Mouse (Mus musculus): ENCODE data around the gene Otud3. TPM values are rescaled to one million over a fixed set of nuclear protein-coding genes. Genes with fewer than 3 reads are reported as not detected.

The Otud3 gene
- polyA plus RNA-seq (2015; fragmentation: Nextera tagmentation; extraction: Ambion mirVana), result 2.6 and 3.3 TPM in 2 replicates

DNA sequence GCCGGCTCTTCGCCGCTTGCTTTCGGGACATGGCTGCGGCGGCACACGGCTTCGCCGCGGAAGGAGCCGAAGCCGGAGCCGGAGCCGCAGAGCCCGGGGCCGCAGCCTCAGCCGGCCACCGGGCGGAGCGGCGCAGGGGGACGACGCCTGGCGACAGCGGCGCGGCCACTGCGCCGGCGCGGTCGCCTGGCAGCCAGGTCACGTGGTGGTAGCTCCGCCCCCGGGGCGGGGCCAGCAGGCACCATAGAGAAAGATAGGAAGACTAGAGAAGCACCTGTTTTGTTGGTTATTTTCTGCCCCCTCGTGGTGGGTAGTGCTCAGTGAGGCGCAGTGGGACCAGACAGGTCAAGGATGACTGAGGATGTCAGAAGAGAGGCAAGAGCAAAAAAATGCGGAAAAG, at the start of gene Otud3:
TSS of gene Otud3 (minus strand) at position 149 of the 400 bp plus-strand sequence.
- Histone ChIP-seq H3K4me3 (peak within 1 kb of the TSS; percentile 93), H3K27ac (peak within 1 kb of the TSS; percentile 61), H3K27me3 (no peaks in the 10 kb centered on the region), H3K4me2 (peak within 1 kb of the TSS; percentile 97), H3K9ac (peak within 1 kb of the TSS; percentile 93), H3K9me3 (replicated peaks) (no peaks in the 10 kb centered on the region), H3K36me3 (no peaks in the 10 kb centered on the region), H3K4me1 (replicated peaks) (peaks cover 9% of the 10 kb centered on the region)
- under 1% methylated on average over 39 of the region's 39 CpGs for WGBS
- ATAC-seq (replicated peaks; ENCODE audit: insufficient number of reproducible peaks, insufficient read depth, low FRiP score, low read depth), result peak; percentile 97

DNA sequence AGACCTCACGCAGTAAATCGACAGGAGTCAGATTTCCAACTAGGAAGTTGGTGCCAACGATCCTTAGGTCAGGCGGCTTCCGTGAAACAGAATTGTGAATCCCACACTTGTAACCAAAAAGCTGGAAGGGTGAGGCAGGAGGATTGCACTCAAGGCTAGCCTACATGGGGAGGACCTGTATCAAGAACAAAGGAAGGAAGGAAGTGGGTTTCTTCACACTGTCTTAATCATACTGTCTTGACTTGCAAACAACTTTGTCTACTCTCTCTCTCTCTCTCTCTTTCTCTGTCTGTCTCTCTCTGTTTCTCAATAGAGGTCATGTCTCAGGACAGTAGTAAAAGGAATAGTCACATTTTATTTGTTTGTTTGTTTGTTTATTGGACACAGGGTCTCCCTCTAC, 49.0 kb upstream of the Otud3 start:
- Histone ChIP-seq H3K4me2 (no peak overlapping the region), H3K9me3 (replicated peaks) (no peaks in the 10 kb centered on the region), H3K36me3 (no peaks in the 10 kb centered on the region), H3K27me3 (no peaks in the 10 kb centered on the region), H3K4me1 (replicated peaks) (no peaks in the 10 kb centered on the region), H3K4me3 (no peak overlapping the region), H3K9ac (no peak overlapping the region), H3K27ac (no peak overlapping the region)
- 74% methylated on average over 5 of the region's 5 CpGs for WGBS
- ATAC-seq (replicated peaks; ENCODE audit: insufficient number of reproducible peaks, insufficient read depth, low FRiP score, low read depth), result no peak

DNA sequence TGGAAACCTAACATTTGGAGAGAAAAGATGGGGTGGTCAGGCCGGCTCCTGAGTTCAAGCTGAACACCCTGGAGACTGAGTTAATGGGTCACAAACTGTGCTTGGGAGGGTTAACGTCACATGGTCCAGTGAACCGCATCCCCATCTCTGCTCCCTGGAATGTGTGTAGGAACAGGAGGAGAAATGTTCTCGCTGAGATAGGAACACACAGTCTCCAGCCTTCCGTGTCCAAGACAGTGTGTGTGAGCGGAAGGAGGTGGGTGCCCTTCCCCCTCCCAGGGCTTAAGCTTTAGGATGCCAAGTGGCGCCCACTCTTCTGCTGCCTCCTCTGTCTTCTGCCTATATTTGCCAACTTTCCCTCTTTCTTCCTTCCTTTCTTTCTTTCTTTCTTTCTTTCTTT, 46.2 kb upstream of the Otud3 start:
- H3K9me3 ChIP-seq (replicated peaks), result no peaks in the 10 kb centered on the region
- 64% methylated on average over 7 of the region's 7 CpGs for WGBS

DNA sequence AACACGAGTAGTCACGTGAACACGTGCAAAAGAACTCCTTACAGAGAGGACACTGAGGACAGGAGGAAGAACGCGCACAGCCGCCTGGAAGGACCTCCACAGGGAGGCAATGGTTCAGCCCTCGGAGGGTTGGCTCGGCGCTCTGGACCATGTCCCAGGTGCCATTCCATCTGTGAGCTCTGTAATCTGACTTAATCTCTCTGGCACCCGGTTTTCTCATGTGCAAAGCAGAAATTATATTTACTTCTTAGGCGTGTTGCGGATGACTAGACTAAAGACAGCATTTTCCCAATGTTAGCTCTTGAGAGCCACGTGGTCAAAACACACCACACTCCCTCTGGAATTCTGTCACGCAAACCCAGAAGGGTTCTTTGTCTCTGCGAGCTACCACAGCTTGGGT, 45.4 kb upstream of the Otud3 start:
- no peak for ATAC-seq (replicated peaks; ENCODE audit: insufficient number of reproducible peaks, insufficient read depth, low FRiP score, low read depth)
- no peak overlapping the region for H3K27ac ChIP-seq
- H3K9ac ChIP-seq, result no peak overlapping the region
- no peaks in the 10 kb centered on the region for H3K9me3 ChIP-seq (replicated peaks)
- H3K4me1 ChIP-seq (replicated peaks), result no peaks in the 10 kb centered on the region
- WGBS, result 79% methylated on average over 15 of the region's 15 CpGs
- no peaks in the 10 kb centered on the region for H3K36me3 ChIP-seq
- no peak overlapping the region for H3K4me3 ChIP-seq
- no peak overlapping the region for H3K4me2 ChIP-seq
- no peaks in the 10 kb centered on the region for H3K27me3 ChIP-seq

More for the DNA sequence above, 46.2 kb upstream of the Otud3 start:
- no peak overlapping the region for H3K4me2 ChIP-seq
- no peak for ATAC-seq (replicated peaks; ENCODE audit: insufficient number of reproducible peaks, insufficient read depth, low FRiP score, low read depth)
- no peaks in the 10 kb centered on the region for H3K27me3 ChIP-seq
- no peak overlapping the region for H3K27ac ChIP-seq
- H3K4me3 ChIP-seq, result no peak overlapping the region
- no peak overlapping the region for H3K9ac ChIP-seq
- no peaks in the 10 kb centered on the region for H3K4me1 ChIP-seq (replicated peaks)
- no peaks in the 10 kb centered on the region for H3K36me3 ChIP-seq

DNA sequence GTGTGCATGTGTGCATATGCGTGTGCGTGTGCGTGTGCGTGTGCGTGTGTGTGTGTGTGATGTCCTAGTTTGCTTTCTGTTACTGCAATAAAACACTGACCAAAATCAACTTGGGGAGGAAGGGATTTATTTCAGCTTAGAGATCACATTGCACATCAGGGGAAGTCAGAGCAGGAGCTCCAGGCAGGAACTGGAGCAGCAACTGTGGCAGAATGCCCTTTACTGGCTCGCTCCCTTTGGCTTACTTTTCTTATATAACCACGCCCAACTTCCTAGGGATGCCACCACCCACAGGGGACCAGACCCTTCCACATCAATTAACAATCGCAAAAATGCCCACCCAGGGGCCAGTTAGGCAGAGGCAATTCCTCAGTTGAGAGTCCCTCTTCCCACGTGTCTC, 44.9 kb upstream of the Otud3 start:
- Histone ChIP-seq H3K4me2 (no peak overlapping the region), H3K27me3 (no peaks in the 10 kb centered on the region), H3K4me3 (no peak overlapping the region), H3K9ac (no peak overlapping the region), H3K9me3 (replicated peaks) (no peaks in the 10 kb centered on the region), H3K4me1 (replicated peaks) (no peaks in the 10 kb centered on the region), H3K36me3 (no peaks in the 10 kb centered on the region), H3K27ac (no peak overlapping the region)
- ATAC-seq (replicated peaks; ENCODE audit: insufficient number of reproducible peaks, insufficient read depth, low FRiP score, low read depth), result no peak
- 79% methylated on average over 9 of the region's 9 CpGs for WGBS

DNA sequence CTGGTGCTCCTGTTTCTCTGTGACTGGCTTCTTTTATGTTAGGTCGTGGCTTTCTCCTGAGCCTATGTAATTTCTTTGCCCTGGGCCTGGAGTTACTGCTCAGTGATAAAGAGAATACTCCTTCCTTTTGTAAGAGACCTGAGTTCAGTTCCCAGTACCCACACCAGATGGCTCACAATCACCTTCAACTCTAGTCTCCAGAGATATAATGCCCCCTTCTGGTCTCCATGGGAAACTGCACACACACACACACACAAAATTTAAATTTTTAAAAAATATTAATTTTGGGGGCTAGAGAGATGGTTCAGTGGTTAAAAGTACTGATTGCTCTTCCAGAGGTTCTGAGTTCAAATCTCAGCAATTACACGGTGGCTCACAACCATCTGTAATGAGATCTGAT, 34.5 kb upstream of the Otud3 start:
- 89% methylated on average over 2 of the region's 2 CpGs for WGBS
- 0 out of 2 replicates have a peak, but pooled peaks cover 7% of the 10 kb centered on the region for H3K27me3 ChIP-seq
- no peaks in the 10 kb centered on the region for H3K36me3 ChIP-seq
- H3K4me2 ChIP-seq, result no peak overlapping the region
- H3K27ac ChIP-seq, result no peak overlapping the region
- ATAC-seq (replicated peaks; ENCODE audit: insufficient number of reproducible peaks, insufficient read depth, low FRiP score, low read depth), result no peak
- H3K9me3 ChIP-seq (replicated peaks), result no peaks in the 10 kb centered on the region
- H3K4me3 ChIP-seq, result no peak overlapping the region
- 0 out of 2 replicates have a peak, but pooled peaks cover 4% of the 10 kb centered on the region for H3K4me1 ChIP-seq (replicated peaks)
- no peak overlapping the region for H3K9ac ChIP-seq

DNA sequence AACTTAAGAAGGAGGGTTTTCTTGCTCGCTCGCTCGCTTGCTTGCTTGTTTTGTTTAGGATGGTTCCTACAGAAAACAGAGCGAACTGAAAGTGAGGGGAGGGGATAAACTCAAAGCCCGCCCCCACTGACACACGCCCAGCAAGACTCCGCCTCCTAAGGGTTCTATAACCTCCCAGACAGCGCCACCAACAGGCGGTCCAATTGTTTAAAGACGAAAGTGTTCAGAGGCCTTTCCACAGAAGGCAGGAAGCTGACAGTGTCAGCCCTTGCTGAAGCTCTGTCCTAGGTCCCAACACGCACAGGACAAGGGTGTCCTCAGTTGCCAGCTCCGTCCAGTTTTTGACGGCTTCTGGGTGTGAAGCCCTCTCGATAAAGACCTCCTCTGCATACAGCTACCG, 30.0 kb upstream of the Otud3 start:
- H3K4me1 ChIP-seq (replicated peaks), result peaks cover 6% of the 10 kb centered on the region; the same call in 1 of the 2 replicates
- peak overlapping the region; percentile 39 for H3K4me3 ChIP-seq
- 22% methylated on average over 15 of the region's 15 CpGs for WGBS
- no peaks in the 10 kb centered on the region for H3K36me3 ChIP-seq
- 0 out of 2 replicates have a peak, but pooled peaks cover 13% of the 10 kb centered on the region for H3K27me3 ChIP-seq
- H3K9me3 ChIP-seq (replicated peaks), result no peaks in the 10 kb centered on the region
- no peak overlapping the region for H3K9ac ChIP-seq
- peak overlapping the region; percentile 42 for H3K4me2 ChIP-seq
- ATAC-seq (replicated peaks; ENCODE audit: insufficient number of reproducible peaks, insufficient read depth, low FRiP score, low read depth), result peak; percentile 53
- no peak overlapping the region for H3K27ac ChIP-seq

DNA sequence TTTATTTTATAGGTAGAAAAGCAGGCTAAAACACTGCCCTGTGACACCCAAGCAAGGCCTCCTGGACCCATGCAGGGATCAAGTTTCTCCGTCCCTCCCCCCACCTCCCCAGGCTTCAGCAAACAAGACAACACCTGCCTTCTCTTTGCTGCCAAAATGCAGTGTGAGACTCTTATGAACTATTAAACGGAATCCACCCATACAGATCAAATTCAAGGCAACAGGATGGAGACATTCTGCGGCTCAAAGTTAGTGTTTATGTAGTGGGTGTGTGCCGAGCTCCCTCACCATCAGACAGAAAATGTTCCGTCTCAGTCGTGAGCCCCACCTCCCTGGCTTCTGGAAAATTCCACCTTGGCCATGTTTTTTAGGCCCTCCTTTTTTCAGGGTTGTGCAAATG, 28.2 kb upstream of the Otud3 start:
- 0 out of 2 replicates have a peak, but pooled peaks cover 8% of the 10 kb centered on the region for H3K27me3 ChIP-seq
- H3K4me2 ChIP-seq, result no peak overlapping the region
- H3K27ac ChIP-seq, result no peak overlapping the region; the same call in 1 of the 2 replicates
- no peaks in the 10 kb centered on the region for H3K9me3 ChIP-seq (replicated peaks)
- no peak overlapping the region for H3K9ac ChIP-seq
- WGBS, result 52% methylated on average over 6 of the region's 6 CpGs
- no peak for ATAC-seq (replicated peaks; ENCODE audit: insufficient number of reproducible peaks, insufficient read depth, low FRiP score, low read depth)
- H3K36me3 ChIP-seq, result no peaks in the 10 kb centered on the region
- H3K4me1 ChIP-seq (replicated peaks), result peaks cover 6% of the 10 kb centered on the region; the same call in 1 of the 2 replicates
- no peak overlapping the region for H3K4me3 ChIP-seq

DNA sequence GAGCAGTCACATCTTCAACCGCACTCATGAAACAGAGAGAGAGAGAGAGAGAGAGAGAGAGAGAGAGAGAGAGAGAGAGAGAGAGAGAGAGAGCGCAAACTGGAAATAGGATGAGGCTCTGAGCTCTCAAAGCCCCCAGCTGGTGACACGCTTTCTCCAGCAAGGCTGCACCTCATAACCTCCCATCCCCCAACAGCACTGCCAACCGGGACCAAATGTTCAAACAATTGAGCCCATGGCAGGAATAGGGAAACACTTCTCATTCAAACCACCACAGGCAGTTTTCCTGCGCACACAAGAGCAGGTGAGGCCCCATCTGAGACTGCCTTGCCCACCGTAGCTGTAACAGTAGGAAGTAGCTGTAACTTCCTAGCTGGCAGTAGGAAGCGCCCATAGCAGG, 27.7 kb upstream of the Otud3 start:
- H3K9ac ChIP-seq, result no peak overlapping the region
- no peak overlapping the region for H3K4me3 ChIP-seq
- 39% methylated on average over 7 of the region's 7 CpGs for WGBS
- no peaks in the 10 kb centered on the region for H3K36me3 ChIP-seq
- H3K9me3 ChIP-seq (replicated peaks), result no peaks in the 10 kb centered on the region
- ATAC-seq (replicated peaks; ENCODE audit: insufficient number of reproducible peaks, insufficient read depth, low FRiP score, low read depth), result no peak
- H3K4me2 ChIP-seq, result no peak overlapping the region
- H3K4me1 ChIP-seq (replicated peaks), result peaks cover 6% of the 10 kb centered on the region; the same call in 1 of the 2 replicates
- H3K27me3 ChIP-seq, result 0 out of 2 replicates have a peak, but pooled peaks cover 8% of the 10 kb centered on the region
- no peak overlapping the region; the same call in none of the 2 replicates for H3K27ac ChIP-seq

DNA sequence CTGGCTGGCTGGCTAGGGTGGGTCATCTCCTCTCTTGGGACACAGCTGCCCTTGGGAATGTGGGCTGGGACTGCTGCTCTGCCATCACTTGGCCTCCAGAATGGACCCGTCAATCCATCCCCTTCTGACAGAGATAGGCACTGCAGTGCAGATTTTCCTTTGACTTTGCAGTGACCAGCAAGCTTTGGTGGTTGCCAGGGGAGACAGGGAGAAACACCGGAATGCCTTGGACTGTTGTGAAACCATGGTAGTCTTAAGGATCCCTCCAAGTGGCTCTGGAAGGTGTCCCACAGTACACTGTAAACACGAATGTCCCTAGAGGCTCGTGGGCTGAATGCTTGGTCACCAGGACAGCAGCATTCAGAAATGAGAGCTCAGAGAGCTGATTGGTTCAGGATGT, 25.7 kb upstream of the Otud3 start:
- ATAC-seq (replicated peaks; ENCODE audit: insufficient number of reproducible peaks, insufficient read depth, low FRiP score, low read depth), result no peak
- Histone ChIP-seq H3K4me1 (replicated peaks) (peaks cover 6% of the 10 kb centered on the region; the same call in 1 of the 2 replicates), H3K4me2 (no peak overlapping the region), H3K9ac (no peak overlapping the region), H3K4me3 (no peak overlapping the region), H3K27ac (no peak overlapping the region), H3K9me3 (replicated peaks) (no peaks in the 10 kb centered on the region), H3K27me3 (0 out of 2 replicates have a peak, but pooled peaks cover 5% of the 10 kb centered on the region), H3K36me3 (no peaks in the 10 kb centered on the region)
- 56% methylated on average over 4 of the region's 4 CpGs for WGBS

DNA sequence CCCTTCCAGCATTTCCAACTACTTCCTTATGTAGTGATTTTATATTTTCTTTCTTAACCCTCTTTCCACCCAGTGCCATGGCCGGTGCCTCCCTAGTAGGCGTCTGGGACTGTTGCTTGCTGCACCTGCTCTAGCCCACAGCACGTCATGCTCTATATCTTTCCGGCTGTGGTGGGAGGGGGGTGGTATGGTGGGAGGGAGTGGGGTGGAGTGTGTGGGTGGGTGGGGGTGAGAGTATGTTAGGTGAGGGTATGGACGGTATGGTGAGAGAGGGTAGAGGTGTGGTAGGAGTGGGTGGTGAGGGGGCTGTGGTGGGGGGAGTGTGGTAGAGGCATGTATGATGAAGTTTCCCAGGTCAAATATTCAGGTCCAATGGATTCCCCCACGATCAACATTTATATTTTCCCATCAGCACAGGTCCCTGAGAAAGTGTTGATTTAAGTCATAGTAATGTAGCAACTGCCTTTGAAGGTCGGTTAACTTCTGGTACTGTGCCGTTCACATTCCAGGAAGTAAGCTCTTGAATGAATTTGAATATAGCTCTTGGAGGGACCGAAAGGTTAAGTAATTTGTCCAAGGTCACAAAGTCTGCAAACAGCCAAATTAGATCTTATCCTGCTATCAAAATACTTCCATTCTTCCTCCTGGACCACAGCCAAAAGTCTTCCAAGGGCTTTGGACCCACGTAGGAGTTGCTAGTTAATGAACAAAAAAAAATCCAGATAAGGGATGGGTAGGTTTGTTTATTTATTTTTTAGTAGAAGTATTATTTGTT, 24.9 kb upstream of the Otud3 start:
- no peaks in the 10 kb centered on the region for H3K9me3 ChIP-seq (replicated peaks)
- H3K27me3 ChIP-seq, result 0 out of 2 replicates have a peak, but pooled peaks cover 5% of the 10 kb centered on the region
- no peak overlapping the region for H3K9ac ChIP-seq
- H3K27ac ChIP-seq, result no peak overlapping the region
- no peak overlapping the region for H3K4me2 ChIP-seq
- H3K36me3 ChIP-seq, result no peaks in the 10 kb centered on the region
- no peak overlapping the region for H3K4me3 ChIP-seq
- H3K4me1 ChIP-seq (replicated peaks), result peaks cover 3% of the 10 kb centered on the region; the same call in 1 of the 2 replicates
- ATAC-seq (replicated peaks; ENCODE audit: insufficient number of reproducible peaks, insufficient read depth, low FRiP score, low read depth), result no peak
- WGBS, result 59% methylated on average over 10 of the region's 10 CpGs

Measured in heart, embryonic 15.5 days (tissue).